Mouse (Mus musculus): ENCODE measurements around the gene D8Ertd738e. TPM values are rescaled to one million over a fixed set of nuclear protein-coding genes. Genes with fewer than 3 reads are reported as not detected.

The D8Ertd738e gene
- total and polyA plus RNA-seq, 2 experiments from 2014 or later: 143 to 274 TPM

DNA sequence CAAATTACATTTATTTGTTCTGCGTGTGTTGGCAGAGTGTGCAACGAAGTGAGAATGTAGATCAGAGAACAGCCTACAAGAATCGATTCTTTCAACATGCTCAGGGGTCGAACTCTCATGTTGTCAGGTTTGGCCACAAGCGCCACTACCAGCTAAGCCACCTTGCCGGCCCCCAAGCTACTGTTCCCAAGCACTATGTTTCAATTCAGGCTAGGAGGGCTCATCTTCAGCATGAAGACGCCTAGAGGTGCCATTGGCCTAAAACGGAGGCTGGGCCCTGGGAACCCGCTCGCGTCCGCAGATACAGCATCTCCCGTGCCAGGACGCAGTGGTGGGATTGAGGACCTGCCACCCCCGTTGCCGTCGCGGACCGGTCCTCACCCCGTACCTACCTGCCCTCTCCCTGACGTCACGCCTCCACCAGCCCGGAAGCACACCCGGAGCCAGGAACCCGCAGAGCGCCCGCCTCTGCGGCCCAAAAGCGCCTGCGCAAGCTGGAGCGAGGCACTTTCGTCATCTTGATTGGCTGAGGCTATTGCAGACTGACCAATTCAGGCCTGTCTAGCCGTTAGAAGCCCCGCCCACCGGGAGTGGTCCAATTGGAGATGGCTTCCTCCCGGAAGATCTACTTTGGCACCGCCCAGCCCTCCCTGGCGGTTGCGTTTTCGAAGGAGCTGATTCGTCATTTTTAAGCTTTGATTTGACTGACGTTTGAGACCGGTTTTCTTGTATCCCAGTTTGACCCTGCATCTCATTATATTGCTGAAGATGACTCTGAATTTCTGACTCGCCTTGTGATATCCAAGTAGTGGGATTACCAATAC lies 20.6 kb upstream of the D8Ertd738e start, which contains the start of gene Ccdc130:
Gene Ccdc130 (minus strand): TSS at position 431 of the 824 bp plus-strand sequence.
- Histone ChIP-seq H3K9me3 (ENCODE audit: low read length) (no peaks in the 10 kb centered on the region), H3K4me3 (ENCODE audit: low read depth, low read length) (peak within 1 kb of the TSS; percentile 64), H3K9ac (replicated peaks; ENCODE audit: low read length, poor library complexity, severe bottlenecking) (peak within 1 kb of the TSS; percentile 84), H3K36me3 (ENCODE audit: insufficient read depth, low read length) (peaks cover 18% of the 10 kb centered on the region), H3K27ac (ENCODE audit: low read depth, low read length) (peak within 1 kb of the TSS; percentile 82), H3K4me2 (ENCODE audit: low read depth, low read length, poor library complexity, severe bottlenecking) (peak within 1 kb of the TSS; percentile 75), H3K4me1 (ENCODE audit: insufficient read depth, low read length) (peaks cover 6% of the 10 kb centered on the region; the same call in 1 of the 2 replicates), H3K27me3 (ENCODE audit: insufficient read depth, low read length) (no peaks in the 10 kb centered on the region)
- under 1% methylated on average over 43 of the region's 44 CpGs for WGBS
- ATAC-seq (ENCODE audit: low FRiP score) (peak; percentile 99), DNase-seq (ENCODE audit: low spot score) (peak; percentile 100)
- TF ChIP-seq CTCF (IDR thresholded peaks at IDR 0.05): peak; percentile 21; the same call in 1 of the 2 replicates

DNA sequence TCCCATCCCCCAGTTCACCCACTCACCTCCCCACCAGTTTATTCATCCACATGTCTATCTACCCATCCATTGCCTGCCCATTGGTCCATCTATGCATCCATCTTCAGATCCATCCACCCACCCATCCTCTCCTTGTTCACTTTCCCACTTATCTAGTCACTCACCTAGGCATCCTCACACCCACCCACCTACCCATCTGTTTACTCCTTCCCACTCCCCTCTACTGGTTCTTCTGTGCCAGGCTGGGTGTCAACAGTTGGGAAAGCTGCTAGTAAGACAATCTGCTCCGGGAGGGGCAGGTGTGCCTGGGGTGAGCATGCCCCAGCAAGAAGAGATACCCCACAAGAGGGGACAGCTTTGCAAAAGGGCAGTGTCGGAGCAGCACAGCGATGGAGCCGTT lies 11.6 kb upstream of the D8Ertd738e start:
- H3K9me3 ChIP-seq (ENCODE audit: low read length): no peaks in the 10 kb centered on the region
- 95% methylated on average over 4 of the region's 4 CpGs for WGBS
- H3K4me2 ChIP-seq (ENCODE audit: low read depth, low read length, poor library complexity, severe bottlenecking): no peak overlapping the region
- no peaks in the 10 kb centered on the region for H3K27me3 ChIP-seq (ENCODE audit: insufficient read depth, low read length)
- no peak for DNase-seq (ENCODE audit: low spot score)
- no peak overlapping the region for H3K27ac ChIP-seq (ENCODE audit: low read depth, low read length)
- peaks cover 6% of the 10 kb centered on the region; the same call in 1 of the 2 replicates for H3K4me1 ChIP-seq (ENCODE audit: insufficient read depth, low read length)
- TF ChIP-seq CTCF (IDR thresholded peaks at IDR 0.05): no peak
- no peak for ATAC-seq (ENCODE audit: low FRiP score)
- no peak overlapping the region for H3K4me3 ChIP-seq (ENCODE audit: low read depth, low read length)
- no peak overlapping the region for H3K9ac ChIP-seq (replicated peaks; ENCODE audit: low read length, poor library complexity, severe bottlenecking)
- H3K36me3 ChIP-seq (ENCODE audit: insufficient read depth, low read length): peaks cover 63% of the 10 kb centered on the region

DNA sequence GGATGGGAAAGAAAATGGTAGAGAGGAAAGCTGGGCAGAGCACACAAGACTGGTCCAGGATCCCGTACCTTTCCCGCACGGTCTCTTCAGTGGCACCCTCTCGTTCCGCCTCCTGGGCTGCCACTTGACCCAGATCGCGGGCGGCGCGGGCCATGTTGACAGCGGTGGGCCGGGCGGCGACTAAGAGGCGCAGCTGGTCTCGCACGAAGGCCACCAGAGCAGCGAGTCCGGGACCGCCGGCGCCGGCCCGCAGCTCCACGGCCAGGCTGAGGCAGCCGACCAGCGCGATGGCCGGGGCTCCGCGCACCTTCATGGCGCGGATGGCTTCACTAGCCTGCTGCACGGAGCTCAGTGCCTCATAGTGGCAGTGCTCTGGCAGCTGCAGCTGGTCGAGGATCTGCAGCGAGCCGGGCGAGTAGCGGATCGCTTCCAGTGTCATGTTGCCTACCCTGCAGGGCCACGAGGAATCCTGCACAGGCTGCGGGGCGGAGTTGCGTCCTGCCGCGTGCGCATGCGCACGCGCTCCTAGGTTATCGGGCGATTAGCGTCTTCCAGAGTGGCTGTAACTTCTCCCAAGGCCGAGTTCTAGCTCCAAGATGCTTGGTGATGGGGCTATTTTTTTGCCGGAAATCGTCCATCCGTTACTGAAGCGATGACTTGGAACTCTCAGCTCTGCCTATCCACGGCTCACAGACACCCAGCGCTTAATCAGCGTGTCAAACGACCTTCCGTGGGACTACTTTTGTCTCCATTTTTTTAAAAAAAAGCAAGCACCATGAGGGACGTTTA lies 7.5 kb upstream of the D8Ertd738e start, which contains the start of gene Mri1:
Gene Mri1 (minus strand): TSS at position 505 of the 789 bp plus-strand sequence.
- WGBS: under 1% methylated on average over 64 of the region's 64 CpGs
- peak within 1 kb of the TSS; percentile 83 for H3K9ac ChIP-seq (replicated peaks; ENCODE audit: low read length, poor library complexity, severe bottlenecking)
- H3K36me3 ChIP-seq (ENCODE audit: insufficient read depth, low read length): peaks cover 45% of the 10 kb centered on the region
- peak within 1 kb of the TSS; percentile 87 for H3K4me3 ChIP-seq (ENCODE audit: low read depth, low read length)
- DNase-seq (ENCODE audit: low spot score): peak; percentile 95
- H3K4me2 ChIP-seq (ENCODE audit: low read depth, low read length, poor library complexity, severe bottlenecking): peak within 1 kb of the TSS; percentile 94
- H3K27me3 ChIP-seq (ENCODE audit: insufficient read depth, low read length): no peaks in the 10 kb centered on the region
- no peaks in the 10 kb centered on the region for H3K9me3 ChIP-seq (ENCODE audit: low read length)
- ATAC-seq (ENCODE audit: low FRiP score): peak; percentile 84
- no peak; the same call in 1 of the 2 replicates for TF ChIP-seq CTCF (IDR thresholded peaks at IDR 0.05)
- peak within 1 kb of the TSS; percentile 91 for H3K27ac ChIP-seq (ENCODE audit: low read depth, low read length)
- H3K4me1 ChIP-seq (ENCODE audit: insufficient read depth, low read length): peaks cover 6% of the 10 kb centered on the region; the same call in 1 of the 2 replicates

DNA sequence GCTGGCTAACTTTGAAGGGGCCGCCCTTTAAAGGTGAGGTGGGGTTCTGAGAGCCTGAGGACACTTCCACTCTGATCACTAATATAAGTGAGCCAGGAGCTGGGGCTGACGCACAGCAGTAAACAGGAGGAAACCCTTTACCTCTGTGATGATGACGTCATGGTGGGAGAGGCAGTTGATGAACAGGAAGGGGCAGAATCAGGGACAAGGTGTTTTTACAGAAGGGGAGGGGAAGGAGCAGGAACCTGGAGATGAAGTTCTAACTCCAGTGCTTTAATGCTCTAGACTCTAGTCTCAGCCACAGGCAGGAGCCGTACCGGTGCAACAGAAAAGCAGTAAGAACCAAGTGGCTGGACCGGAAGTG lies 6.9 kb upstream of the D8Ertd738e start:
- Histone ChIP-seq H3K36me3 (ENCODE audit: insufficient read depth, low read length) (peaks cover 48% of the 10 kb centered on the region), H3K4me2 (ENCODE audit: low read depth, low read length, poor library complexity, severe bottlenecking) (peak overlapping the region; percentile 94), H3K9ac (replicated peaks; ENCODE audit: low read length, poor library complexity, severe bottlenecking) (peak overlapping the region; percentile 83), H3K27me3 (ENCODE audit: insufficient read depth, low read length) (no peaks in the 10 kb centered on the region), H3K27ac (ENCODE audit: low read depth, low read length) (peak overlapping the region; percentile 91), H3K4me1 (ENCODE audit: insufficient read depth, low read length) (peaks cover 6% of the 10 kb centered on the region; the same call in 1 of the 2 replicates), H3K9me3 (ENCODE audit: low read length) (no peaks in the 10 kb centered on the region), H3K4me3 (ENCODE audit: low read depth, low read length) (peak overlapping the region; percentile 87)
- WGBS: 15% methylated on average over 6 of the region's 6 CpGs
- ATAC-seq (ENCODE audit: low FRiP score) (peak; percentile 39; the same call in 1 of the 2 replicates), DNase-seq (ENCODE audit: low spot score) (peak; percentile 52)
- TF ChIP-seq CTCF (IDR thresholded peaks at IDR 0.05): no peak

DNA sequence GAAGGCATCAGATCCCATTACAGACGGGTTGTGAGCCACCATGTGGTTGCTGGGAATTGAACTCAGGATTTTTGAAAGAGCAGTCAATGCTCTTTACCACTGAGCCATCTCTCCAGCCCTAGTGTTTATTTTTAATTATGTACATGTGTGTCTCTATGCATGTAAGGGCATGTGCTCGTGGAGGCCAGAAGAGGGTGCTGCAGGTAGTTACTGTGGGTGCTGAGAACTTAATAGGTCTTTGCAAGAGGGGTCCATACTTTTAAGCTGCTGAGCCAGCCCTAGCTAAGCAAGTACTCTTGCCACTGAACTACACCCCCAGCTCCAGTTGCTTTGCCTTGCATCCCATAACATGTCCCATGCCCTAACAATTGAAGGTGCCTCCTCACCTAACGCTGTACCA lies 6.3 kb upstream of the D8Ertd738e start:
- H3K27ac ChIP-seq (ENCODE audit: low read depth, low read length): peak overlapping the region; percentile 91

More for the DNA sequence above, 6.3 kb upstream of the D8Ertd738e start:
- Histone ChIP-seq H3K4me2 (ENCODE audit: low read depth, low read length, poor library complexity, severe bottlenecking) (peak overlapping the region; percentile 94), H3K4me1 (ENCODE audit: insufficient read depth, low read length) (peaks cover 6% of the 10 kb centered on the region; the same call in 1 of the 2 replicates), H3K27me3 (ENCODE audit: insufficient read depth, low read length) (no peaks in the 10 kb centered on the region), H3K36me3 (ENCODE audit: insufficient read depth, low read length) (peaks cover 53% of the 10 kb centered on the region), H3K4me3 (ENCODE audit: low read depth, low read length) (peak overlapping the region; percentile 87), H3K9me3 (ENCODE audit: low read length) (no peaks in the 10 kb centered on the region), H3K9ac (replicated peaks; ENCODE audit: low read length, poor library complexity, severe bottlenecking) (no peak overlapping the region)
- no peak for DNase-seq (ENCODE audit: low spot score)
- no peak for ATAC-seq (ENCODE audit: low FRiP score)
- peak; percentile 35 for TF ChIP-seq CTCF (IDR thresholded peaks at IDR 0.05)
- 84% methylated on average over 3 of the region's 3 CpGs for WGBS

All from midbrain, postnatal 0 days (tissue).